34 mouse cellular contexts compared by ENCODE assay signal in genomic region chr11:74800658-74801057, GRCm38 (mm10). TPM values are rescaled to one million over a fixed set of nuclear protein-coding genes. Genes with fewer than 3 reads are reported as not detected.
DNase-seq lines count a peak whose midpoint lies in the region; ATAC-seq and TF ChIP-seq lines count a peak whose summit lies in the region.
"Had no signal": no experiment of that assay in that cellular context is flagged by ENCODE, and none has a peak within 500 bp of the region (broad histone marks: within the 10 kb centered on the region; RNA-seq: fewer than 3 reads in every experiment).

No protein-coding gene starts in this region.

- no peak for TF ChIP-seq RAD21 in MEL (IDR thresholded peaks at IDR 0.05; ENCODE audit: low read depth, low read length)

- TF ChIP-seq EP300 in MEL (IDR thresholded peaks at IDR 0.05; ENCODE audit: low read depth in 1 of 2, low read length in 2 of 2), result peak; percentile 59 to 76

- H3K9ac ChIP-seq in hindbrain, embryonic 14.5 days, result no peak overlapping the region
- H3K9ac ChIP-seq in MEL (ENCODE audit: control insufficient read depth, low read depth, low read length, poor library complexity, severe bottlenecking), result peak overlapping the region; percentile 2; the same call in 1 of the 2 replicates
- H3K9ac ChIP-seq: embryonic facial prominence, embryonic 12.5 days; heart, embryonic 15.5 days; hindbrain, embryonic 12.5 days; kidney, embryonic 15.5 days; limb, embryonic 12.5 days; liver, embryonic 15.5 days; lung, embryonic 14.5 days; neural tube, embryonic 12.5 days; stomach, embryonic 15.5 days had no signal

- H3K4me3 ChIP-seq in hindbrain, embryonic 14.5 days (replicated peaks; ENCODE audit: low read length), result no peak overlapping the region
- no peak overlapping the region for H3K4me3 ChIP-seq in hindbrain, embryonic 10.5 days
- no peak overlapping the region for H3K4me3 ChIP-seq in MEL (ENCODE audit: control insufficient read depth in 1 of 2, insufficient read depth in 1 of 2, low read depth in 2 of 2, low read length in 2 of 2)
- no peak overlapping the region for H3K4me3 ChIP-seq in thymus, adult 2 months (ENCODE audit: control insufficient read depth, insufficient read depth, low read length)
- H3K4me3 ChIP-seq: embryonic facial prominence, embryonic 12.5 days; heart, embryonic 10.5 days; heart, embryonic 15.5 days; hindbrain, embryonic 12.5 days; kidney, embryonic 15.5 days; limb, embryonic 12.5 days; liver, embryonic 15.5 days; megakaryocyte, embryonic 14.5 days; myocyte; neural tube, embryonic 12.5 days; stomach, embryonic 15.5 days had no signal

- H3K4me2 ChIP-seq in hindbrain, embryonic 14.5 days (replicated peaks), result no peak overlapping the region
- H3K4me2 ChIP-seq: embryonic facial prominence, embryonic 12.5 days; heart, embryonic 15.5 days; hindbrain, embryonic 12.5 days; kidney, embryonic 15.5 days; limb, embryonic 12.5 days; liver, embryonic 15.5 days; lung, embryonic 14.5 days; neural tube, embryonic 12.5 days; stomach, embryonic 15.5 days had no signal

- TF ChIP-seq CTCF in MEL (IDR thresholded peaks at IDR 0.05 in 2 of 3, conservative IDR thresholded peaks at IDR 0.05 in 1 of 3; ENCODE audit: control insufficient read depth in 1 of 3, insufficient read depth in 1 of 3, low read depth in 2 of 3, low read length in 3 of 3, poor library complexity in 1 of 3, severe bottlenecking in 1 of 3), result no peak
- TF ChIP-seq CTCF in thymus, adult 2 months (IDR thresholded peaks at IDR 0.05; ENCODE audit: borderline replicate concordance, control insufficient read depth, extremely low read depth, insufficient read depth, low read length, poor library complexity), result no peak

- H3K79me2 ChIP-seq in MEL (ENCODE audit: control insufficient read depth, insufficient read depth, low read length, poor library complexity), result peaks cover 3% of the 10 kb centered on the region

- peaks cover 68% of the 10 kb centered on the region for H3K36me3 ChIP-seq in hindbrain, embryonic 14.5 days (replicated peaks; ENCODE audit: control insufficient read depth, insufficient read depth)
- peaks cover 90% of the 10 kb centered on the region for H3K36me3 ChIP-seq in hindbrain, embryonic 10.5 days
- H3K36me3 ChIP-seq in MEL (ENCODE audit: control insufficient read depth in 1 of 2, insufficient read depth in 2 of 2, low read length in 2 of 2), result peaks cover 25 to 55% of the 10 kb centered on the region in 2 experiments
- peaks cover 10% of the 10 kb centered on the region; the same call in 1 of the 2 replicates for H3K36me3 ChIP-seq in splenic B cell, adult 2 months (ENCODE audit: control insufficient read depth, insufficient read depth, low read length, poor library complexity, severe bottlenecking)
- H3K36me3 ChIP-seq in thymus, adult 2 months (ENCODE audit: control insufficient read depth, insufficient read depth, low read length), result peaks cover 24% of the 10 kb centered on the region

- H3K27me3 ChIP-seq in hindbrain, embryonic 14.5 days (ENCODE audit: control insufficient read depth, insufficient read depth, low read length), result no peaks in the 10 kb centered on the region
- H3K27me3 ChIP-seq in hindbrain, embryonic 10.5 days (ENCODE audit: insufficient read depth, poor library complexity, severe bottlenecking), result no peaks in the 10 kb centered on the region
- H3K27me3 ChIP-seq in MEL (ENCODE audit: control insufficient read depth in 1 of 2, insufficient read depth in 2 of 2, low read length in 2 of 2), result no peaks in the 10 kb centered on the region
- H3K27me3 ChIP-seq in splenic B cell, adult 2 months (ENCODE audit: control insufficient read depth, insufficient read depth, low read length, poor library complexity, severe bottlenecking), result no peaks in the 10 kb centered on the region
- H3K27me3 ChIP-seq in thymus, adult 2 months (ENCODE audit: control insufficient read depth, insufficient read depth, low read length), result no peaks in the 10 kb centered on the region
- H3K27me3 ChIP-seq: embryonic facial prominence, embryonic 12.5 days; heart, embryonic 15.5 days; hindbrain, embryonic 12.5 days; kidney, embryonic 15.5 days; limb, embryonic 12.5 days; liver, embryonic 15.5 days; megakaryocyte, embryonic 14.5 days; neural tube, embryonic 12.5 days; stomach, embryonic 15.5 days had no signal

- DNase-seq in hindbrain, embryonic 14.5 days (ENCODE audit: low spot score), result peak; percentile 28
- no peak for DNase-seq in hindbrain, embryonic 10.5 days (ENCODE audit: low spot score)
- peak; percentile 16 to 25 for DNase-seq in spleen, postnatal 36 days (ENCODE audit: low spot score in 2 of 2)
- DNase-seq in spleen, postnatal 14 days (ENCODE audit: low spot score in 2 of 2), result no peak
- peak; percentile 74 for DNase-seq in MEL (ENCODE audit: low read depth, low spot score)
- DNase-seq in splenic B cell, adult 2 months (ENCODE audit: low read depth, low spot score), result peak; percentile 45
- no peak for DNase-seq in spleen, postnatal 10 days (ENCODE audit: low spot score in 2 of 2)
- no peak for DNase-seq in thymus, adult 2 months
- DNase-seq: adrenal gland, postnatal 36 days; cerebellum, adult 9-10 months; cerebellum, postnatal 36 days; gastrocnemius, postnatal 10 days; heart, adult 11 months; kidney, adult 18-20 months; kidney, postnatal 25 days; lung, embryonic 14.5 days; lung, postnatal 36 days; right cerebral cortex, adult 18-20 months; spleen, adult 18-20 months; thymus, postnatal 14 days had no signal

- no peaks in the 10 kb centered on the region for H3K9me3 ChIP-seq in hindbrain, embryonic 14.5 days (ENCODE audit: control insufficient read depth, low read length)
- no peaks in the 10 kb centered on the region for H3K9me3 ChIP-seq in hindbrain, embryonic 10.5 days
- no peaks in the 10 kb centered on the region for H3K9me3 ChIP-seq in MEL (replicated peaks; ENCODE audit: insufficient read depth, low read length)
- H3K9me3 ChIP-seq: embryonic facial prominence, embryonic 12.5 days; heart, embryonic 10.5 days; heart, embryonic 15.5 days; hindbrain, embryonic 12.5 days; kidney, embryonic 15.5 days; limb, embryonic 12.5 days; liver, embryonic 15.5 days; megakaryocyte, embryonic 14.5 days; neural tube, embryonic 12.5 days; stomach, embryonic 15.5 days had no signal

- H3K27ac ChIP-seq in hindbrain, embryonic 14.5 days, result no peak overlapping the region
- no peak overlapping the region for H3K27ac ChIP-seq in hindbrain, embryonic 10.5 days
- H3K27ac ChIP-seq in MEL (ENCODE audit: control insufficient read depth, low read depth, low read length), result peak overlapping the region; percentile 34
- H3K27ac ChIP-seq in thymus, adult 2 months (ENCODE audit: control insufficient read depth, insufficient read depth, low read length), result no peak overlapping the region
- H3K27ac ChIP-seq: embryonic facial prominence, embryonic 12.5 days; heart, embryonic 10.5 days; heart, embryonic 15.5 days; hindbrain, embryonic 12.5 days; kidney, embryonic 15.5 days; limb, embryonic 12.5 days; liver, embryonic 15.5 days; neural tube, embryonic 12.5 days; stomach, embryonic 15.5 days had no signal

- WGBS in hindbrain, embryonic 14.5 days, result 63% methylated on average over 4 of the region's 4 CpGs
- WGBS in hindbrain, embryonic 10.5 days, result 87% methylated on average over 4 of the region's 4 CpGs
- WGBS in thymus, adult 2 months, result 87% methylated on average over 4 of the region's 4 CpGs

- no peak for ATAC-seq in hindbrain, embryonic 14.5 days (ENCODE audit: low FRiP score)
- ATAC-seq: activated CD4-positive, CD25-positive, alpha-beta regulatory T cell, adult 4 months; inflammation-experienced regulatory T-cells, adult 6 months; midbrain, embryonic 16.5 days had no signal

- no peaks in the 10 kb centered on the region for H3K4me1 ChIP-seq in hindbrain, embryonic 14.5 days (replicated peaks; ENCODE audit: control insufficient read depth, insufficient read depth, low read length)
- H3K4me1 ChIP-seq in hindbrain, embryonic 10.5 days (replicated peaks), result no peaks in the 10 kb centered on the region
- H3K4me1 ChIP-seq in MEL (ENCODE audit: control insufficient read depth in 1 of 2, insufficient read depth in 2 of 2, low read length in 2 of 2), result peaks cover 9 to 14% of the 10 kb centered on the region in 2 experiments
- no peaks in the 10 kb centered on the region for H3K4me1 ChIP-seq in thymus, adult 2 months (replicated peaks; ENCODE audit: control insufficient read depth, insufficient read depth, low read length)
- H3K4me1 ChIP-seq: embryonic facial prominence, embryonic 12.5 days; heart, embryonic 10.5 days; heart, embryonic 15.5 days; hindbrain, embryonic 12.5 days; kidney, embryonic 15.5 days; limb, embryonic 12.5 days; liver, embryonic 15.5 days; neural tube, embryonic 12.5 days; stomach, embryonic 15.5 days had no signal

- no peak for TF ChIP-seq POLR2A in MEL (IDR thresholded peaks at IDR 0.05; ENCODE audit: control insufficient read depth in 1 of 2, insufficient read depth in 1 of 2, low read depth in 1 of 2, low read length in 2 of 2, poor library complexity in 1 of 2)
- TF ChIP-seq POLR2A in thymus, adult 2 months (IDR thresholded peaks at IDR 0.05; ENCODE audit: control insufficient read depth, extremely low read depth, insufficient read depth, low read length, poor library complexity), result no peak

TF ChIP-seq in MEL, 35 proteins besides CTCF, POLR2A, EP300 and RAD21:
- no peak for TF ChIP-seq CHD1 (IDR thresholded peaks at IDR 0.05; ENCODE audit: low read depth, low read length)
- TF ChIP-seq SIN3A (IDR thresholded peaks at IDR 0.05; ENCODE audit: low read length), result peak; percentile 63
- TF ChIP-seq MXI1 (IDR thresholded peaks at IDR 0.05; ENCODE audit: low read depth, low read length), result peak; percentile 72
- TF ChIP-seq POLR2AphosphoS2 (IDR thresholded peaks at IDR 0.05; ENCODE audit: low read length), result peak; percentile 42; the same call in 1 of the 2 replicates
- peak; percentile 80 for TF ChIP-seq GATA1 (IDR thresholded peaks at IDR 0.05; ENCODE audit: low read depth, low read length)
- no peak for TF ChIP-seq MEF2A (IDR thresholded peaks at IDR 0.05; ENCODE audit: extremely low read depth, insufficient replicate concordance, low read depth, low read length, poor library complexity, severe bottlenecking)

RNA-seq across cellular contexts. Expression of gene Mettl16, which starts 30.0 kb away (rescaled TPM):
- polyA plus RNA-seq in hindbrain, embryonic 14.5 days (2014; fragmentation: Nextera tagmentation; extraction: Ambion mirVana), result 35.2 and 36.8 TPM in 2 replicates
- polyA plus RNA-seq in hindbrain, embryonic 10.5 days (2016; fragmentation: Nextera tagmentation; extraction: Ambion mirVana), result 47.5 and 70.2 TPM in 2 replicates
- total RNA-seq in MEL (2012; rRNA removed), result 110 and 116 TPM in 2 replicates
- 10 to 100 TPM in 1 of 2 experiments, not detected in 1; 76.3 TPM for polyA plus RNA-seq in MEL (2012; ENCODE audit: insufficient read depth in 1 of 2, insufficient read length in 2 of 2, low read depth in 1 of 2, low replicate concordance in 2 of 2, missing spikeins in 1 of 2)
- 3.2 and 5.3 TPM in 2 replicates for polyA plus RNA-seq in thymus, adult 2 months (2012; rRNA removed)

RNA-seq across cellular contexts. Expression of gene Mnt, which starts 30.1 kb away (rescaled TPM):
- 8.3 and 8.8 TPM in 2 replicates for polyA plus RNA-seq in hindbrain, embryonic 14.5 days (2014; fragmentation: Nextera tagmentation; extraction: Ambion mirVana)
- polyA plus RNA-seq in hindbrain, embryonic 10.5 days (2016; fragmentation: Nextera tagmentation; extraction: Ambion mirVana), result 5.4 and 7.4 TPM in 2 replicates
- 5.8 and 7.7 TPM in 2 replicates for total RNA-seq in MEL (2012; rRNA removed)
- 10 to 100 TPM in 1 of 2 experiments, not detected in 1; 37.3 TPM for polyA plus RNA-seq in MEL (2012; ENCODE audit: insufficient read depth in 1 of 2, insufficient read length in 2 of 2, low read depth in 1 of 2, low replicate concordance in 2 of 2, missing spikeins in 1 of 2)
- polyA plus RNA-seq in thymus, adult 2 months (2012; rRNA removed), result 39.9 and 48.4 TPM in 2 replicates

Comparison
In these comparisons a context has a peak if more than half of its experiments do, and no peak if none do; other contexts are left out.
1. DNase-seq: peak in hindbrain, embryonic 14.5 days (single experiment), spleen, postnatal 36 days (2 of 2), MEL (single experiment) and splenic B cell, adult 2 months (single experiment); none in hindbrain, embryonic 10.5 days (single experiment), spleen, postnatal 14 days (0 of 2), spleen, postnatal 10 days (0 of 2) and thymus, adult 2 months (single experiment).